Mouse (Mus musculus): ENCODE data around the gene Tmcc3. TPM values are rescaled to one million over a fixed set of nuclear protein-coding genes. Genes with fewer than 3 reads are reported as not detected.

Tmcc3 gene
- total RNA-seq, 2 experiments from 2014 or later: 0.34 to 0.38 TPM

GRCm38 (mm10) chr10:94457454-94457853, 145.7 kb downstream of the Tmcc3 start:
- ATAC-seq (replicated peaks; ENCODE audit: low FRiP score, poor library complexity, severe bottlenecking): no peak

GRCm38 (mm10) chr10:94458690-94459089, 146.9 kb downstream of the Tmcc3 start:
- no peak for ATAC-seq (replicated peaks; ENCODE audit: low FRiP score, poor library complexity, severe bottlenecking)

GRCm38 (mm10) chr10:94461378-94461777, 149.6 kb downstream of the Tmcc3 start:
- ATAC-seq (replicated peaks; ENCODE audit: low FRiP score, poor library complexity, severe bottlenecking): no peak

- ATAC-seq (replicated peaks; ENCODE audit: low FRiP score, poor library complexity, severe bottlenecking): no peak
These were observed 150.1 kb downstream of the Tmcc3 start for GRCm38 (mm10) chr10:94461871-94462270.

- ATAC-seq (replicated peaks; ENCODE audit: low FRiP score, poor library complexity, severe bottlenecking): no peak
These were observed 150.8 kb downstream of the Tmcc3 start for GRCm38 (mm10) chr10:94462386-94463064.

GRCm38 (mm10) chr10:94463410-94463809, 151.7 kb downstream of the Tmcc3 start:
- no peak for ATAC-seq (replicated peaks; ENCODE audit: low FRiP score, poor library complexity, severe bottlenecking)

GRCm38 (mm10) chr10:94465646-94466045, 153.9 kb downstream of the Tmcc3 start:
- ATAC-seq (replicated peaks; ENCODE audit: low FRiP score, poor library complexity, severe bottlenecking): no peak

GRCm38 (mm10) chr10:94466313-94466712, 154.6 kb downstream of the Tmcc3 start:
- ATAC-seq (replicated peaks; ENCODE audit: low FRiP score, poor library complexity, severe bottlenecking): no peak

GRCm38 (mm10) chr10:94471487-94471886, 159.7 kb downstream of the Tmcc3 start:
- no peak for ATAC-seq (replicated peaks; ENCODE audit: low FRiP score, poor library complexity, severe bottlenecking)

GRCm38 (mm10) chr10:94473501-94473900, 161.8 kb downstream of the Tmcc3 start:
- ATAC-seq (replicated peaks; ENCODE audit: low FRiP score, poor library complexity, severe bottlenecking): no peak

GRCm38 (mm10) chr10:94474185-94474584, 162.4 kb downstream of the Tmcc3 start:
- no peak for ATAC-seq (replicated peaks; ENCODE audit: low FRiP score, poor library complexity, severe bottlenecking)

- ATAC-seq (replicated peaks; ENCODE audit: low FRiP score, poor library complexity, severe bottlenecking): no peak
These were observed 165.8 kb downstream of the Tmcc3 start for GRCm38 (mm10) chr10:94477366-94478225.

GRCm38 (mm10) chr10:94479646-94480045, 167.9 kb downstream of the Tmcc3 start:
- ATAC-seq (replicated peaks; ENCODE audit: low FRiP score, poor library complexity, severe bottlenecking): no peak

- no peak for ATAC-seq (replicated peaks; ENCODE audit: low FRiP score, poor library complexity, severe bottlenecking)
These were observed 168.8 kb downstream of the Tmcc3 start for GRCm38 (mm10) chr10:94480380-94481101.

GRCm38 (mm10) chr10:94481613-94482012, 169.9 kb downstream of the Tmcc3 start:
- ATAC-seq (replicated peaks; ENCODE audit: low FRiP score, poor library complexity, severe bottlenecking): no peak

GRCm38 (mm10) chr10:94486179-94486578, 174.4 kb downstream of the Tmcc3 start:
- ATAC-seq (replicated peaks; ENCODE audit: low FRiP score, poor library complexity, severe bottlenecking): no peak

GRCm38 (mm10) chr10:94489509-94489908, 177.8 kb downstream of the Tmcc3 start:
- ATAC-seq (replicated peaks; ENCODE audit: low FRiP score, poor library complexity, severe bottlenecking): no peak

- no peak for ATAC-seq (replicated peaks; ENCODE audit: low FRiP score, poor library complexity, severe bottlenecking)
These were observed 179.3 kb downstream of the Tmcc3 start for GRCm38 (mm10) chr10:94491006-94491405.

- no peak for ATAC-seq (replicated peaks; ENCODE audit: low FRiP score, poor library complexity, severe bottlenecking)
These were observed 182.7 kb downstream of the Tmcc3 start for GRCm38 (mm10) chr10:94494403-94494846.

- ATAC-seq (replicated peaks; ENCODE audit: low FRiP score, poor library complexity, severe bottlenecking): no peak
These were observed 183.9 kb downstream of the Tmcc3 start for GRCm38 (mm10) chr10:94495496-94496235.

Data from erythroblast, adult 5-6 weeks (primary cell).